Mouse (Mus musculus) right cerebral cortex, adult 2 months (tissue): Measurements from ENCODE around the gene Trim23.
"Not testable (repeated sequence)": the region's sequence is repeated elsewhere in the genome, so short reads cannot be mapped to it uniquely, and the experiment has no call there.

ENCODE experiments used
- DNase-seq, 2 experiments: peaks; one replicate each; pipeline ENCODE4 v3.0.0; 2021 to 2022; ENCODE audit warnings: low spot score in 2 of 2

The Trim23 gene

GRCm38 (mm10) chr13:104178650-104179121 lies at the start of gene Trim23:
Gene Trim23 (plus strand): TSS chr13:104178797.
- peak; percentile 98 for DNase-seq

DNA sequence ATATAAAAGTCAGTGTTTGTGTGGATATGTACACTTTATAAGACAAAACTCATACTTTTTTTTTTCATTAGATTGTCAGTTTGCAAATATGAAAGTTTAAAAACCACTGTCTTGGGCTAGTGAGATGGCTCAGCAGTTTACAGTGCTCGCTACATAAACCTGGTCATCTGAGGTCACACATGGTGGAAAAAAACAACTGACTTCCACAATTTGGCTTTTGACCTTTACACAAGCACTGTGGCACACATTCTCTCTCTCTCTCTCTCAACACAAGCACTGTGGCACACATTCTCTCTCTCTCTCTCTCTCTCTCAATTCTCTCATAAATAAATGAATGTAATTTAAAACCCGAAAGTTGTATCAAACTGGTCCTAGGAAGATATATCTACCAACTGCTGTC lies 46.0 kb upstream of the Trim23 start:
- no peak for DNase-seq

GRCm38 (mm10) chr13:104134510-104135085 lies 44.0 kb upstream of the Trim23 start:
- DNase-seq: no peak

DNA sequence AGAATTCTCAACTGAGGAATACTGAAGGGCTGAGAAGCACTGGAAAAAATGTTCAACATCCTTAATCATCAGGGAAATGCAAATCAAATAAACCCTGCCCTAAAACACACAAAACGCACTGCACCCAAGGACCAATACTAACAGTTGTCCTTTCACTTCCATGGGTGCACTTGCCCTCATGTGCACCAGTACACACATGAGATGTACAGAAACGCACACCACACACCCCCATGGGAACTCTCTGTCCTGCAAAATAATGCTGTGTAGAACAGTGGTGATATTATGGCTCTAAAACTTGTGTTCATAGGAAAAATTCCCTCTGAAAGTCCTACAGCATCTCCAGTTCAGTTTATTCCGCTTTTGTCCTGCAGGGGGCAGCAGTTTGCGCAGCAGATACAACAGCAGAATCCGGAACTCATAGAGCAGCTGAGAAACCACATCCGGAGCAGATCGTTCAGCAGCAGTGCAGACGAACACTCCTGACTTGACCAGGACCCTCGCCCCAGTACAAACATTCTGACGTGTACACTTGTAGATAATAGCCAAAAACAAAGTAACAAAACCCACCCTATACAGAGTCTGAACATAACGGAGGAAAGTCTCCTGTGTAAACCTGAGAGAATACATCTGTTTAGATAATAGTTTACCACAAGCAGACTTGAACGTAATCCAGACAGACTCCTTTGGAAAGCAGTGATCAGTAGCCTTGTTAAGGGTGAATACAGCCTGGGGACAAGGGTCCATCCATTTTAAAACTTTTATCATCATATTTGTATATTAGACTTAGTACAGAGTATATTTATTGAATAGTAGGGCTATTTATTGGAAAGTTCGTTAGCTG lies 39.0 kb upstream of the Trim23 start:
- DNase-seq: peak; percentile 87 to 91

GRCm38 (mm10) chr13:104144871-104145270 lies 33.7 kb upstream of the Trim23 start:
- no peak for DNase-seq

DNA sequence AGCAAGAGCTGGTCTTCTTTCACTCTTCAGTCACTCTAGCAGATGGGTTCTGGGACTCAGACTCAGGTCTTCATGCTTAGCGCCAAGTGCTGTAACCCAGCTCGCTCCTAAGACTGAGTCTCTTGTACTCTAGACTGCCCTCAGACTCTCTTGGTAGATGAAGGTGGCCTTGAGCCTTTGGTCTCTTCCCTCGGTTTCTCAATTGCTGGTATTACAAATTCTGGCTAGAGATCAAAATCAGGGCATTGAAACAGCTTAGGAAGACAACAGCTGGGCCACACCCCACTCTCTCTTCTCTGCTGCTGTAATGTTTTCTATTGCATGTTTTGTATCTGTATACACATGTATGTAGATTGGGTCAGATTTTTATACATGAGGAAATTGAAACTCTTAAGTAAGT lies 33.0 kb upstream of the Trim23 start:
- no peak for DNase-seq

DNA sequence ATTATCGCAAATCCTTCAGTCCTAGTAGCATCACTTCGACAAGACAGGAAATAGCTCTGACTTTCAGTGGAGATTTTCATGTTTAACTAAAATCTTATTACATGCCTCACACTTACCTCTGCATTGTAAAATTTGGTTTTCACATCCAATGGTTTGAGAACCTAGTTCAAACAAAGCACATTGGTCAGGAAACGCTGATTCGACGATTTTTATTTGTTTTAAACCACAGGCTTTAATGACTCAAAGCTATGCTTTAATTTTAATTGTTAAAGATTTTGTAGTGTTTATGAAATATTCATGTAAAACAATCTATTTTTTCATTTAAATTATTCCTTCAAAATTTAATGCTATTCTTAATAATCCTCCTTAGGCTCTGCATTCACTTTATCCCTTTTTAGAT lies 24.4 kb upstream of the Trim23 start:
- no peak for DNase-seq

DNA sequence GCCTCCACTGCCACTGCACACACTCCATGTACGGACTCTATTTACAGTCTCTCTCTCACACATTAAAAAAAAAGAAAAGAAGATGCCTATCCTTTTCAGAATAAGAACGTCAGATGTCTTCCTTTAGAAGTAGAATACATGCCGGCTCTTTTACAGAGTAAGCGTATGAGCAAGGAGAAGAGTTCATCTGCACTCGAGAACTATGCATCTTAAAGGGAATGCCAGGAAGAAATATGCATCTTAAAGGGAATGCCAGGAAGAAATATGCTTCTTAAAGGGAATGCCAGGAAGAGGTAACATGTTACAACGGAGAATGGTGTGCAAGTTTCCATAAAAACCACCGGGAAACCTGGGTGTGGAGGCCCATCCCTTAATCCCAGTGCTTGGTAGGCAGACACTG lies 23.5 kb upstream of the Trim23 start:
- no peak for DNase-seq

DNA sequence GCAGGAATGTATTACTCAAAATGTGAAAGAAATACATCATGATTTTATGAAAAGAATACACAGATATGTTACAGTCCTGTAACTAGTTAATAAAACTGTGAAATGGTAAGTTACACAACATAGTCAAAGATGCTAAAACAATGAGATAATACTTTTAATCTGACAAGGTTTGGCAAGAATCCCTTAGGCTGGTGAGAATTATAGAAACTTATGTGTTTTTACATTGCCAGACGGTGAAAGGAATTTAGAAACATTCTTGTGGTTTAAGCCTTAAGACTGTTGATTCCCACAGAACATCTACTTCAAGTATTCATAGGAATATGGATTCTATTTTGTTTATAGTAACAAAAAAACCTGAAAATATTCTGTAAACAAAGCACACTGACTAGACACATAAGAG lies 22.9 kb upstream of the Trim23 start:
- DNase-seq: no peak

DNA sequence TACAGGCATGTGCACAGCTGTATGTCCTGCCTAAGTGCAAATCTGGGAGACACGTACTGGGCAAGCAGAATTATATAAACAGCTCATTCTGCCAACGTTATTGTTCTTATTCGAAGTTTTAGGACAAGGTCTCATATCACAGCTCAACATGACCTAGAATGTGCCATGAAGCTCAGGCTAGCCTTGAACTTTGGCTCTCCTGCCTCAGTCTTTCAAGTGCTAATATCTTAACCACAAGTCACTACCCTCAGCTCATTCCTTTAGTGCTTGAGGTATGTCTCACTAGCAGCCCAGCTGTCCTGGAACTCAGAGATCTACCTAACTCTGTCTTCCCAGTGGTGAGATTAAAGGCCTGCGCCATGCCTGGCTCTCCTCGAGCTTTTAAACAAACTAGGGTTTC lies 6.9 kb upstream of the Trim23 start:
- DNase-seq: no peak

DNA sequence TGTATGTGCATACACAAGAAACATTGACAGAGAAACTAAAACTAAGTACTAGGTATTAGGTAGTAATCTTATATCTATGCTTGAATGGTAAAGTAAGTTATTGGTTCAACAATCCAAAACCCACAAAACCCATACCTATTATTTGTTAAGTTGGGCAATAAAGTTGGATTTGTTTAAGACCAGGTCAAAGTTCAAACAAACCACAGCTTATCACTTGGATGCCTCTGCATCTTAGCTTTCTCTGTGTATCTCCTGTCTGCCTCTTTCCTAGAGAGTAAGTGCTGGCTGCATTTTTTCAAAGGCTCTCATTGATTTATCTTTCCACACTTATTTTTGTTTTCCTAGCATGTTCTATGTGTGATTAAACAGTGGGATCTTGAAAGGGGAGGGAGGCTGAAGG lies 6.1 kb upstream of the Trim23 start:
- no peak for DNase-seq

GRCm38 (mm10) chr13:104176874-104177273 lies 1.7 kb upstream of the Trim23 start:
- DNase-seq: no peak

DNA sequence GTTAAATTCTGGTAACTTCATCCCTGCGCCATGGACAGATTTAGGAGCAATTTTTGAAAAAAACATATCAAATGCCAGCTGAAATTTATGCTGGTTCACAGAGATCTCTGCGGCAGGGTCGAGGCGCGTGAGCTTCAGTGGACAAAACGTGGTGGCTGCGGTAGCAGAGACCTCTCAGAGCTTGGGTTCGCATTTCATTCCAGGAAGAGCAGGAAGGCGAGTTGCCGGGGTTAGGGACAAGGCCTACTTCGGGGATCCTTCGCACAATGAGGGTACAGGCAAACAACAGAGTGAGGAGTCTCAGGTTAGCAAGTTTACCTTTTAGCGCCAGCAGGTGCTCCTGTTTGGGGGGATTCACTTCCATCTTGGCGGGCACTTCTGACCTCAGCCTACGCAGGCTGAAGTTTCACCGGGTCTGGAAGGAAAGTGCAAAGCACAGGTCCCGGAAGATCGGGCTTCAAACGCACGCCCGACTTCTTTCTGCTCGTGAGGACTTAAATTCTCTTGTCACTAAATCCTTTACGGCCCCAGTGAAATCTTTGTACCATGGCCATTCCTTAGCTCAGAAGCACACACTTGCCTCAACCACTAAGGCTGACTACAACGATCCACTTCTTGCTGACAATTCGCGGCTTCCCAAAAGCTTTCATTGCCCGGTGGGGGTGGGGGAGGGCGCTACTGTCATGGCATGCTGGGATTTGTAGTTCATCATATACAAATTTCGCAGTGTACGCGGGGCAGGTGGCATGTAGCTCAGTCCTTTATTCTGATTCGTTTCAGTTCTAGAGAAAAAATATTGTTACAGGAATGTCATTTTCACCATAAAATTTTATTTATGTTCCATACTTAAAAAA lies 574 bp upstream of the Trim23 start, which contains the start of gene Trappc13:
Gene Trappc13 (minus strand): TSS at position 674 of the 854 bp plus-strand sequence.
- peak; percentile 87 to 91 for DNase-seq

DNA sequence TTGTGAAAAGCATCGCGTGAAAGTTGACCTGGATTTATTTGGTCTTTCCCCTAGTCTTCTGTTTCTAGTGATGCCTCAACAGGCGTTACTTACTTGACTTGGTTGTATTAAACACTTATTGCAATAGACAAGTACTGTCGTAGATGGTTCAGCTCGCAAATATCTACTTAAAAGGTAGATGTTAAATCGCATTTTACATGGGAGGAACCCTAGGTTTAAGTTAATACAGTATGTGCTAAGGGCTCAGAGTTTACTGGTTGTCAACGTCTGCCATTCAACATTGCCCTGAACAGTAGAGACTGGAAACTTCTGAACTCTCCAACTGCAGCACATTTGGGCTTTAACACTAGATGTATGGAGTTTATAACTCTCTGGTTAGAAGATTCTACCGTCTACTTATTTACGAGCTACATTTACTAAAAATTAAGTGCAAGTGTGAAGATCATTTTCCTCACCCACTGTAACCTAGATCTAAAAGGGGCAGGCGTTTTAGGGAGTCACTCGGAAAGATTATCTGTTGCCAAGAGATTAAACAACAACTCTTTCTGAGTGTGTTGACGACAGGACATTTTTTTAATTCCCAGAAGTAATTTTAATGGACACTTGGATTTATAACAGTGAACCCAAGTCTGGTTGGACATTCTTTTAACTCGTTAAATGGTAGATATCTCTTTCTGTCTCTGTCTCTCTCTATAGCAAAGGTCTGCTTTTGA lies 735 bp downstream of the Trim23 start:
- no peak for DNase-seq

DNA sequence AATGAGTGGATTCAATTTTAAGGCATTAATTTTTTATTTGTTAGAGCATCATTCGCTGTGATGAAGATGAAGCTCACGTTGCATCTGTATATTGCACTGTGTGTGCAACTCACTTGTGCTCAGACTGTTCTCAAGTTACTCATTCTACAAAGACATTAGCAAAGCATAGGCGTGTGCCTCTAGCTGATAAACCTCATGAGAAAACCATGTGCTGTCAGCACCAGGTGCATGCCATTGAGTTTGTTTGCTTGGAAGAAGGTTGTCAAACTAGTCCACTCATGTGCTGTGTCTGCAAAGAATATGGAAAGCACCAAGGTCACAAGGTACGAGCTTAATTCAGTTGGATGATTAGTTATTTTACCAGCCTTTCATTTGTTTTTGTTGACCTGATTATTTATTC lies 8.8 kb downstream of the Trim23 start:
- no peak for DNase-seq

GRCm38 (mm10) chr13:104195891-104196290 lies 17.3 kb downstream of the Trim23 start:
- not testable (repeated sequence) for DNase-seq

GRCm38 (mm10) chr13:104204313-104204712 lies 25.7 kb downstream of the Trim23 start:
- no peak for DNase-seq

- no peak for DNase-seq
Observed at GRCm38 (mm10) chr13:104227478-104227877, 48.9 kb downstream of the Trim23 start.

DNA sequence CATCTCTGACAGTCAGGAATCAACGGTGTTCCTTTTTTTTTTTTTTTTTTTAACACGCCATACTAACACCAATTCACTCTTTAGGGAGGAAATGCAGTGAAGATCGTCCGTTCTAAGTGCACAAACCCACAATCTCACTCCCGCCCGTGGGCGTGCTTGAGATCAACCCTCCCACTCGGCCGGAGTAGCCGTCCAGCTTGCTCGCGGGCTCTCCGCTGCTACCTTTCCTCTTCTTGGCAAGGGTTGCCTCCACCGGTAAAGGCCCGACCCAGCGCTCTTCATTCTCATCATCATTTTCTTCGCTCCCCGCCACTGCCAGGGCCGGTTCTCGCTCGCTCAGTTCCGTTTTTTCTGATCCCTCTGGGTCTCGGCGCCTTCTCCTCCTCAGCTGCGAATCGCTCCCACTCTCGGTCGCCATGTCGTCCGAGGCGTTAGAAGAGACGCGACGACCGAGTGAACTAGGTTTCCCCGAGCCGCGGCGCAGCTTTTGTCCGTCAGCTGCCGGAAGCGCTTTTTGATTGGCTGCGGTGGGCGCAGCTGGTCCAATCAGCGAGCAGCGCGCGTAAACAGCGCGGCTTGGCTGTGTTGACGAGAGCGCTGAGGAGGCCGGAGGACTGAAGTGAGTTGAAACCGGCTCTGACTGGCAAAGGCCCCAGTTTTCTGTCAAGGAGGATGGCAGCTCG lies 49.9 kb downstream of the Trim23 start, which contains the start of the genes Cenpk and Ppwd1:
Gene Cenpk (plus strand): TSS at position 228 of the 683 bp plus-strand sequence.
Gene Ppwd1 (minus strand): TSS at position 460 of the 683 bp plus-strand sequence.
- peak; percentile 98 to 99 for DNase-seq

- DNase-seq: no peak
Observed at GRCm38 (mm10) chr13:104229181-104229580, 50.6 kb downstream of the Trim23 start.
